Mouse (Mus musculus) thymus, adult 2 months (tissue): Measurements from ENCODE around the gene Tmed9. TPM values are rescaled to one million over a fixed set of nuclear protein-coding genes. Genes with fewer than 3 reads are reported as not detected.
"Not testable (repeated sequence)": the region's sequence is repeated elsewhere in the genome, so short reads cannot be mapped to it uniquely, and the experiment has no call there.

Source experiments
- DNase-seq: peaks from one replicate; pipeline ENCODE4 v3.0.0; 2021
- H3K27ac ChIP-seq: fragments of 200-500 bp; 2 replicates; pipeline ENCODE4 v1.5.1; 2012; ENCODE audit warnings: low read length, control low read depth; ENCODE audit not compliant: control insufficient read depth, insufficient read depth
- H3K27me3 ChIP-seq: fragments of 200-500 bp; 2 replicates; pipeline ENCODE4 v1.6.1; 2012; ENCODE audit warnings: mild to moderate bottlenecking, low read length, moderate library complexity, mixed read lengths; ENCODE audit not compliant: control insufficient read depth, insufficient read depth
- H3K36me3 ChIP-seq: fragments of 200-500 bp; 2 replicates; pipeline ENCODE4 v1.6.1; 2012; ENCODE audit warnings: mild to moderate bottlenecking, low read length, moderate library complexity; ENCODE audit not compliant: control insufficient read depth, insufficient read depth
- H3K4me1 ChIP-seq: fragments of 200-500 bp; replicated peaks from 2 replicates; pipeline ENCODE4 v1.6.1; 2012; ENCODE audit warnings: low read length; ENCODE audit not compliant: control insufficient read depth, insufficient read depth
- H3K4me3 ChIP-seq: fragments of 200-500 bp; 2 replicates; pipeline ENCODE4 v1.5.1; 2012; ENCODE audit warnings: mild to moderate bottlenecking, low read length, control low read depth, moderate library complexity; ENCODE audit not compliant: control insufficient read depth, insufficient read depth
- CTCF ChIP-seq: fragments of 200-500 bp; IDR thresholded peaks from 2 replicates; pipeline ENCODE4 v1.5.1; 2012; ENCODE audit warnings: mild to moderate bottlenecking, control low read depth, low read length, moderate library complexity, borderline replicate concordance; ENCODE audit not compliant: control insufficient read depth, poor library complexity, insufficient read depth; ENCODE audit errors: extremely low read depth
- POLR2A ChIP-seq: fragments of 200-500 bp; IDR thresholded peaks from 2 replicates; pipeline ENCODE4 v1.6.1; 2012; ENCODE audit warnings: mild to moderate bottlenecking, low read length, control low read depth, moderate library complexity; ENCODE audit not compliant: control insufficient read depth, poor library complexity, insufficient read depth; ENCODE audit errors: extremely low read depth
- WGBS: fragments of 180-500 bp; shearing (Covaris S2); methylation state at CpG from one replicate; pipeline ENCODE4 v1.1.7; 2018; 5-methylcytosine and 5-hydroxymethylcytosine counted together
- polyA plus RNA-seq: library from polyadenylated mRNA; depleted of rRNA; stranded (reverse); fragments of >200 nt; gene quantifications from 2 replicates; pipeline ENCODE4 v1.2.3, GENCODE M21; 2012; rRNA removed

The Tmed9 gene
- polyA plus RNA-seq, 1 experiment = 73.4 TPM

DNA sequence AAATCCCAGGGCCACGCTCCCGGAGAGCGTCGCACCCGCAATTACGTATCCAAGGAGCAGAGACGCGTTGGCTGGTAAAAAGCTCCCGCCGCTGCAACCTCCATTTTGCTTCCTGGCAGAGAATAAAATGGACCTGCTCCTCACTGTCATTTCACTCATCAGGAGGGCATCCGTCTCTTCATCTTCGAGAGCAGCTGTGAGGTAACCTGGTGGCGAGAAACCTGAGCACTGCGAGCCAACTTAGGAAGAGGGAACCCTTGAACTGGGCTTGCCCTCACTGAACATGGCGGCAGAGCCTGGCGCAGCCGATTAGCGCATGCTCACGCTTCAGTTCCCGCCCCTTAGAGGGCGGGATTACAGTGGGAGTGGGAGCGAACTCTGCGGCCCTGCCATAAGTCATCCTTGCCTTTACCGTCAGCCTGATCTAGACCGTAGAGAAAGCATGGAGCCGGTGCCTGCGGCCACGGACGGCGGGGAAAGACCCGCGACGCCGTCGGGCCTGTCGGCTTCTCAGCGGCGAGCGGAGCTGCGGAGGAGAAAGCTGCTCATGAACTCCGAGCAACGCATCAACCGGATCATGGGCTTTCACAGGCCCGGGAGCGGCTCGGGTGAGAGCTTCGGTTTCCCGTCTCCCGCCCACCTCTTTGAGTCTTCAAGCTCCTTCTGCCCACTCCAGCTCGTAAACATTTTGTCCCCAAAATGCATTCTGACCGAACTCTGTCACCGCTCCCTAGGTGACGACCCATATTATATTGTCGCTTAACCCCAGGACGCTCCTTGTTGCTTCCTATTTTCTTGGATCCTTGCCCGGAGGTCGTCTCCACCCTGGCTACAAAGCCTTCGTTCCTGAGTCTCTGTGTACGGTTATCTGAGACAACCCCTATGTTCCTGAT lies 49.4 kb downstream of the Tmed9 start, which contains the start of gene Caml:
Gene Caml (plus strand): TSS at position 357 of the 893 bp plus-strand sequence.
- WGBS = under 1% methylated on average over 59 of the region's 59 CpGs
- peak within 1 kb of the TSS; percentile 51 for H3K27ac ChIP-seq
- H3K36me3 ChIP-seq = peaks cover 1% of the 10 kb centered on the region; the same call in 1 of the 2 replicates
- TF ChIP-seq CTCF = no peak
- TF ChIP-seq POLR2A = peak; percentile 54; the same call in 1 of the 2 replicates
- DNase-seq = peak; percentile 87
- no peaks in the 10 kb centered on the region for H3K27me3 ChIP-seq
- peak within 1 kb of the TSS; percentile 76 for H3K4me3 ChIP-seq
- H3K4me1 ChIP-seq = peaks cover 10% of the 10 kb centered on the region

GRCm38 (mm10) chr13:55634639-55635127 lies 61.2 kb downstream of the Tmed9 start, which contains the start of gene Ddx46:
Gene Ddx46 (plus strand): TSS chr13:55635027.
- TF ChIP-seq POLR2A = peak; percentile 75
- TF ChIP-seq CTCF = peak; percentile 89
- peak within 1 kb of the TSS; percentile 88 for H3K4me3 ChIP-seq
- 6% methylated on average over 29 of the region's 30 CpGs for WGBS
- DNase-seq = peak; percentile 91
- H3K27ac ChIP-seq = no peak within 1 kb of the TSS
- peaks cover 5% of the 10 kb centered on the region for H3K4me1 ChIP-seq
- no peaks in the 10 kb centered on the region for H3K27me3 ChIP-seq
- H3K36me3 ChIP-seq = peaks cover 14% of the 10 kb centered on the region

- DNase-seq = no peak
- Histone ChIP-seq H3K27ac (no peak overlapping the region), H3K4me1 (peaks cover 5% of the 10 kb centered on the region), H3K36me3 (peaks cover 19% of the 10 kb centered on the region), H3K27me3 (no peaks in the 10 kb centered on the region), H3K4me3 (peak overlapping the region; percentile 88)
- TF ChIP-seq CTCF (no peak; the same call in 1 of the 2 replicates), POLR2A (no peak; the same call in 1 of the 2 replicates)
- under 1% methylated on average over 40 of the region's 40 CpGs for WGBS
Observed at GRCm38 (mm10) chr13:55635146-55635571, 61.6 kb downstream of the Tmed9 start.

- 78% methylated on average over 14 of the region's 14 CpGs for WGBS
- Histone ChIP-seq H3K27me3 (no peaks in the 10 kb centered on the region), H3K4me3 (no peak overlapping the region), H3K36me3 (peaks cover 27% of the 10 kb centered on the region), H3K4me1 (peaks cover 12% of the 10 kb centered on the region), H3K27ac (no peak overlapping the region)
- no peak for DNase-seq
- TF ChIP-seq POLR2A (no peak), CTCF (no peak)
Observed at GRCm38 (mm10) chr13:55636185-55636983, 62.9 kb downstream of the Tmed9 start.

DNA sequence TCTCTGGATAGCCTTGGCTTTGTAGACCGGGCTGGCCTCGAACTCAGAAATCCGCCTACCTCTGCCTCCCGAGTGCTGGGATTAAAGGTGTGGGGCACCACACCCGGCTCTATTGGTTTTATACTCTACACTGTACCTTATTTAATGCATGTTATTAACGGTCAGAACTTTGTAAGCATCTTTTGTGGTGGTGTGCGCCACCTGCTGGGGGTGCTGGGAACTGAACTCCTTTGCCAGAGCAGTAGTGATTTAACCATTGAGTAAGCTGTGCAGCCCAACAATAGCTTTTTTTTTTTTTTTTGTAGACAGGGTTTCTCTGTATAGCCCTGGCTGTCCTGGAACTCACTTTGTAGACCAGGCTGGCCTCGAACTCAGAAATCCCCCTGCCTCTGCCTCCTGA lies 66.9 kb downstream of the Tmed9 start:
- 43% methylated on average over 8 of the region's 8 CpGs for WGBS
- peaks cover 32% of the 10 kb centered on the region for H3K36me3 ChIP-seq

GRCm38 (mm10) chr13:55644525-55644924 lies 71.0 kb downstream of the Tmed9 start:
- Histone ChIP-seq H3K36me3 (peaks cover 64% of the 10 kb centered on the region), H3K4me1 (peaks cover 8% of the 10 kb centered on the region), H3K27me3 (no peaks in the 10 kb centered on the region), H3K27ac (no peak overlapping the region), H3K4me3 (no peak overlapping the region)
- peak; percentile 43 for DNase-seq
- TF ChIP-seq CTCF = no peak
- TF ChIP-seq POLR2A = no peak
- 97% methylated on average over 2 of the region's 2 CpGs for WGBS

More for the DNA sequence above, 66.9 kb downstream of the Tmed9 start:
- not testable (repeated sequence) for H3K27me3 ChIP-seq, H3K4me3 ChIP-seq
- Histone ChIP-seq H3K27ac (0 out of 2 replicates have a peak overlapping the region, but pooled peaks have one; percentile 15), H3K4me1 (peaks cover 13% of the 10 kb centered on the region)
- peak; percentile 60; the same call in 1 of the 2 replicates for TF ChIP-seq CTCF
- DNase-seq = peak; percentile 75

Other genes starting within 250 kb of the Tmed9 start
- 122 and 153 TPM in 2 replicates for gene Mxd3, start 243.9 kb upstream of the Tmed9 start, polyA plus RNA-seq
- gene Lman2, start 210.9 kb upstream of the Tmed9 start, polyA plus RNA-seq = 134 and 139 TPM in 2 replicates
- gene Rgs14, start 204.0 kb upstream of the Tmed9 start, polyA plus RNA-seq = 179 and 220 TPM in 2 replicates
- gene Slc34a1, start 175.5 kb upstream of the Tmed9 start, polyA plus RNA-seq = 0.83 and 6.0 TPM in 2 replicates
- gene Pfn3, start 158.5 kb upstream of the Tmed9 start, polyA plus RNA-seq = not detected in 2 replicates
- gene F12, start 146.9 kb upstream of the Tmed9 start, polyA plus RNA-seq = 0.39 and 1.6 TPM in 2 replicates
- 228 and 238 TPM in 2 replicates for gene Grk6, start 128.7 kb upstream of the Tmed9 start, polyA plus RNA-seq
- 33.8 and 52.2 TPM in 2 replicates for gene Prr7, start 109.5 kb upstream of the Tmed9 start, polyA plus RNA-seq
- gene Dbn1, start 85.6 kb upstream of the Tmed9 start, polyA plus RNA-seq = 7.8 and 9.8 TPM in 2 replicates
- gene Pdlim7, start 60.1 kb upstream of the Tmed9 start, polyA plus RNA-seq = 25.6 and 29.5 TPM in 2 replicates
- gene Dok3, start 44.4 kb upstream of the Tmed9 start, polyA plus RNA-seq = 18.2 and 21.9 TPM in 2 replicates
- 97.8 and 100.0 TPM in 2 replicates for gene Ddx41, start 37.1 kb upstream of the Tmed9 start, polyA plus RNA-seq
- gene Fam193b, start 2.6 kb upstream of the Tmed9 start, polyA plus RNA-seq = 381 and 409 TPM in 2 replicates
- 45.3 and 47.2 TPM in 2 replicates for gene B4galt7, start 26.2 kb downstream of the Tmed9 start, polyA plus RNA-seq
- 15.7 and 17.8 TPM in 2 replicates for gene Caml, start 49.3 kb downstream of the Tmed9 start, polyA plus RNA-seq
- gene Ddx46, start 61.3 kb downstream of the Tmed9 start, polyA plus RNA-seq = 25.3 and 29.5 TPM in 2 replicates
- 61.2 and 62.1 TPM in 2 replicates for gene B230219D22Rik, start 119.4 kb downstream of the Tmed9 start, polyA plus RNA-seq
- 48.9 and 50.8 TPM in 2 replicates for gene Txndc15, start 140.9 kb downstream of the Tmed9 start, polyA plus RNA-seq
- gene Pcbd2, start 153.6 kb downstream of the Tmed9 start, polyA plus RNA-seq = 12.6 and 18.2 TPM in 2 replicates
- gene Catsper3, start 210.8 kb downstream of the Tmed9 start, polyA plus RNA-seq = not detected in 2 replicates